Mouse (Mus musculus) kidney, postnatal 25 days (tissue): ENCODE results near the gene Rbpjl.

Experiments
- DNase-seq, 2 experiments: peaks; one replicate each; pipeline ENCODE4 v3.0.0; 2021; ENCODE audit warnings: mixed read lengths in 2 of 2

Gene Rbpjl

DNA sequence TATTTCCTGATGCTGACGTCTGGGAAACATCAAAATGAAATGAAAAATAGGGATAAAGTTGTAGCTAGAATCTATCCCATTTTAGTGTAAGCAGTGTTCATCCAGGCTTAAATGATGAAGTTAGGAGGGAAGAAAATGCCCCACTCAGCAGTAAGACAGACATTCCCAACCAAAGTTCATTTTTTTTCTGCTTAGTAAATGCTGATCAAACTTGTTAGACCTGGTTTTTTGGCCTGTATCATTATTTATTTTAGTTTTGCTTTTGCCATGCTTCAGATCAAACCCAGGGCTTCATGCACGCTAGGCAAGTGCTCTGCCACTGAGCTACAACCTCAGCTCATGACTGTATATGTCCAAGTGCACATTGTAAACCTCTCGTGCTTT lies 43.1 kb downstream of the Rbpjl start:
- DNase-seq: no peak

DNA sequence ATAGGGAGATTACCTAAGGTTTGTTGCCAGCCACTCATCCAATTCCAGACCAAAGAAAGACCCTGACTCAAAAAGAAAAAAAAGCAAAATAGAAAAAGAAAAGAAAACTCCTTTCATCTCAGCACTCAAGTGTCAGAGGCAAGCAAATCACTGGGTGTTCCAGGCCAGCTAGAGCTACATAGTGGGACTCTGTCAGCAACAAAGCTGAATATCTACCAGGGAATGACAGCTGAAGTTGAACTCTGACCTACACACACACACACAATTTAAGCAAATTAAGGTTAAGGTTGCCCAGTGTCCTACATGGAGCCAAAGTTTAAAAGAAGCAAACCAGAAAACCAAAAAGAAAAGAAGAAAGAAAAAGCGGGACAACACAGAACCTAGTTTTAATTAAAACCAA lies 45.2 kb downstream of the Rbpjl start:
- peak in 1 of 2 experiments; percentile 59 for DNase-seq

DNA sequence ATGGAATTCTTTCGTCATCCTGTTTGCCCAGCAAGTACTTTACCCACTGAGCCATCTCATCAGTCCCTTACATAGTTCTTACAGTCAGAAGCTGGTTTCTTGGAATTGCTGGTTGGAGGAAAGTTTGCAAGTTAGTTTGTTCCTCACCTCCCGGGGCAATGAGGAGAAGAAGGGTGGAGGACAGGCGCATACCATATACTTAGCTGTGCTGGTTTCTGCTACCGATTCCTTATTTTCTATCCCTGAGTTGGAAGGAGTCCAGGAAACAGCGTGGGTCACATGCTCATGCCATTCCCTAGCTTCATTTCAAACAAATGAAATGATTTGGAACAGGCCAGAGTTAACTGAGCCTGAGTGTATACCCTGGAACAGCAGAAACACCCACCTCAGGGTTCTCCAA lies 46.0 kb downstream of the Rbpjl start:
- no peak for DNase-seq

DNA sequence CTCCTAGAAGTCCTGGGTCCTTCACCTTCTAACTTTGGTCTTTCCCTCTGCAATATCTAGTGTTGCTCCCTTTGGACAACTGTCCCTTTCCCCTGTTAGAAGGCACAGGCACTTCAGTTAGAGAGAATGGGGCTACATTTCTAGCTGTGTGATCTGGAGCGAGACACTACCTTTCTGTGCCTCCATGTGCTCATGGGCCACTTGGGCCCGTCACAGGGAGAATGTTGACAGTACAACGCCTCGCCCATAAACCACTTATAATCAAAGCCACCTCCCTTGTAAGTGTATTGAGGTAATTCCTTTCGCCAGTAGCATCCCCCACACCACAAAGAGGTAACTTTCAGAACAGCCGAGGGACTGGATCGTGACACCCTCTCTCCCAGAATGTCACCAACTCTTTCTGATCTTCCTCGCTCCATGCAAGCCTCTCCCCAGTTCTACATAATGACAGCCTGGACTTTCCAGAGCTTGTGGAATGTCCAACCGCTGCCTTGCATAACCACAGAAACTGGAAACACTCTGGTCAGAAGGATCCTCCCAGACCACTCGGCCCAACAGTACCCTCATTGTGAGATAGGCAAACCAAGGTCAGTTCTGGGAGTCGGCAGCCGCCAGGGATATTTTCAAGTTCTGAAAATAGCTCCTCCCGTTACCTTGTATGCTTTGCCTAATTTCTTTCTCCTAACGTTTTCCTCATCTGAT lies 46.6 kb downstream of the Rbpjl start:
- DNase-seq: no peak

DNA sequence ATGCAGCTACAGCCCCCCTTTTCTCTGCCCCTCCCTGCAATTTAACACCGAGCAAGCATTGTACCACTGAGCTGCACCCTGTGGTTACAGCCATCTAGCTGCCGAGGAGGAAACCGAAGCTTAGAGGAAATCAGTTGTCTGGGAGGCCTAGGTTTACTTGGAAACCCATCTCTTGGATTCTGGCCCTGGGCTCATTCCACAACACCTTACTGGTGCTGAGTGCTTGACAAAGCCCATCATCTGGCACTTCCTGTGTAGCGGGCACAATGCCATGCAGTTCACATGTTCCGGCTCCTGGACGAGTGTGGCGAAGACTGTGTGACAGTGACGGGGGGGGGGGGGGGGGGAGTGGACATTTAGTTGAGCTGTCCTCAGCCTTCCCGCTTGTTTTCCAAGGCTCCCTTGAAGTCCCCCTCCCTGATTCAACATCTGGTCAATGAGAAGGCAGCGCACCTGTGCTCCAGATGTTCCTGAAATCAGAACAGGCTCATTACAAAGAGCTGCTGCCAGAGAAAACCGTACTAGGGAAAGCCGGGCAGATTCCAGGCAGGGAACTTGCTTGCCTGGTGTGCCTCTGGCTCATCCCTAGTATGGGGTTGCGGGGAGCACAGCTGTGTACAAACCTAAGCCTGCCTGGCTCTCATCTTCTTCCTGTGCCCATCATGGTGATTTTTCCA lies 49.2 kb downstream of the Rbpjl start:
- DNase-seq: peak in 1 of 2 experiments; percentile 56

DNA sequence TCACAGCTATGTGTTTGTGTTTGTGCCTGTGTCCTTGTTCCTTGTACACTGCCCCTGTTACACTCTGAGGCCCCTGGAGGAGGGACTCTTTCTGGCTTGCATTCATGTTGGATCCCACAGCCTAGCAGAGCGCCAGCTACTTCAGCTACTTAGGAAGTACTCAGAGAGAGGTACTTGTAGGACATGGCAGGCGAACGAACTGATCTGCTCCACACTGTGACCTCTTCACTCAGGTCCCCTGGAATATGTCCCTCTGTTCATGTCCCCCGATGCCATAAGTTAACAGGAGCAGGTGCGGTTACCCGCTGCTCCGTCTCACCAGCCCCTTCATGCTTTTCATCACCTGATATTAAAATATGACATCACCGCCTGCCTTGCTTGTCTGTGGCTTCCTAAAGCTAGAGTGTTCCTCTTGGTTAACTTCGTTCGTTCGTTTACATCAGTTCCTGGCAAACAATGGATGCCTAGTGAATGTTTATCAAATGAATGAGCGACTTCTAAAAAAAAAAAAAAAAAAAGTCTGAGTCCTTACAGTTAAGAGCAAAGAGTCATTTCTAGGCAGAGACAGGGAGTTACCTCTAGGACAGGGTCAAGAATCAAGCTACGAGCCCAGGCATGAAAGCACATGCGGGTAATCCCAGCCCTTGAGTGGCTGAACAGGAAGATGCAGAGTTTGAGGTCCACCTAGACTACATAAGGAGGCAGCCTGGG lies 50.3 kb downstream of the Rbpjl start:
- DNase-seq: peak; percentile 34 to 73

DNA sequence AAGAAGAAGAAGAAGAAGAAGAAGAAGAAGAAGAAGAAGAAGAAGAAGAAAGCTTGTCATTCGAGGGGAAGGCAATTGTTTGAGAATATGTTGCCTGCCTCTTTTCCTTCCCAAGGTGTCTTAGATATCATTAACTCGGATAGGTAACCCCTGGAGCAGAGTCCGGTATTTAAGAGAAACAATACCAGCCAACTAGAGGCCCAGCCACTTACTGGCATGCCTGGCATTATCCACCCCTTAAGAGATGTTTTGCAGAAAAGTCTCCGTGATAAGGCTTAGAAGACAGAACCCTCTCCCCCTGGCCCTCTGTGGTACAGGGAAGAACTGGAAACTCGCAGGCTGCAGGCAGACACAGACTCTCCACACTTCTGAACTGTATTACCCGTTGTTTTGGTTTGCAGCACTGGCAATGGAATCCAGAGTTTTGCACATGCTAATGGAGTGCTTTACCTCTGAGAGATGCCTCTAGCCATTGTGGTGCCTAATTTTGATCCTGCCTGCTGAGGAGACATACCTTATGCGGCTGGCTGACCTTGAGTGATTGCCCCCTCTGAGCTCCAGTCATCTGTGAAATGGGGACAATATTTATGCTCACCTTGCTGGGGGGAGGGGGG lies 51.1 kb downstream of the Rbpjl start:
- DNase-seq: peak; percentile 42 to 68

DNA sequence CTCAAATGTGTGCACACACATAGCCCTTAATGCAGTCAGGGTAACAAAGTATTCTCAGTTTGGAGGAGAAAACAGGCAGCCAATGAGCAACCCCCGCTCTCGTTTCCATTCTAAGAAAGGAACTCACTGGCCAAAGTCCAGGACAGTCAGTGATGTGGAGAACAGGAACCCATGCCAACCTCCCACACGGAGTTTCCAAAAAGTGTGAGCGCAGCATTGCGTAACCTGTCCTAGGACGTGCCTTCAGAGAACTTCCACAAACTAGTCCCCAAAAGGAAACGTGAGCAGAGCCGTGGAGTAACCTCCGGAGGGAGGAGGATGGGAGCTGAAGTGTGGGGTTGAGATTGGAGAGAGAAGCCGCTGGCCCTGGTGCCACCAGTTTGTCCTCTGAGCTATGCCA lies 51.9 kb downstream of the Rbpjl start:
- DNase-seq: peak; percentile 95 to 96

DNA sequence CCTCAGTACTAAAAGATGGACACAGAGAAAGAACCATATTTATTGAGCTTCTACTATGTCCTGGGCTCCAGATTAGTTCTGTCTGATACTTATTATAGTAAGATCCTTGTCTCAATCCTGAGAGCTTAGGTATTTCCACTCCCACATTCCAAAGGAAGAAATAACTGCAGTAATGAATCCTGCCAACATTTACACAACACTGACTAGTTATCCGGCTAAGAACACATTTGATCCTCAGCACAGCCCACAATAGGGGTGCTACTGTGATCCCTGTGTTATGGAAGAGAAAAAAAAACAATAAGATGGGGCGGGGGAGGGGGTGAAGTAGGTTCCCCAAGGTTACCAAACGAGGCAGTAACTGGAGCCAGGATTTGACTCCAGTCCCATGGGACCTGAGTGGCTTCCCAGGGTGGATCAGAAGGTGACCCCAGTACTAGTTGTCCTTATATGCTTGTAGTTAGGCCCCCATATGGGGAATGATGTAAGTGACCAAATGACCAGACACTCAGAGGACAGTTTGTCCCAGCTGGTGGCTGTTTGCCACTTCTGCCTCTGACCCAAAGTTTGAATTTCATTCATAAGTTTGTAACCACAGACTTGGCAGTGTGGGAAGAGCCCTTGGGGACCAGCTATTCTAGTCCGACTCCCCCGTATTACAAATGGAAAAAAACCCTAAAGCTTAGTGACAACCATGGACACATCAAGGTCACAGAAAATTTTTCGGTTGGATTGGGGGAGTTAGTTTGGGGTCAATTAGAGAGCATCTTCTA lies 52.7 kb downstream of the Rbpjl start:
- peak in 1 of 2 experiments; percentile 71 for DNase-seq

DNA sequence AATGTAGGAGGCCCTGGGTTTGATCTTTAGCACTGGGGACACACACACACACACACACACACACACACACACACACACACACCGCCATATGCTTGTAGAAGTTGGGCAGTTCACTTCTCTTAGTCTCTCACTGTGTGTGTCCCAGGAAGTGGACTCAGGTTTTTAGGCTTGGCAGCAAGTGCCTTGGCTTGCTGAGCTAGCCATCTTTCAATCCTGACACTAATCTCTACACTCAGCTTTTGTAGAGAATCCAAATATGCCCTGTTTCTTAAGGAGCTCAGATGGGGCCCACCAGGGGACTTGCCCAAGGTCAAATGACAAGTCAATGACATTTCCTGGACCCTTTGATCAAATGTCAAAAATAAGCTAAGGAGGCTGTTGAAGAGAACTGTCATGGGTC lies 53.5 kb downstream of the Rbpjl start:
- no peak for DNase-seq

DNA sequence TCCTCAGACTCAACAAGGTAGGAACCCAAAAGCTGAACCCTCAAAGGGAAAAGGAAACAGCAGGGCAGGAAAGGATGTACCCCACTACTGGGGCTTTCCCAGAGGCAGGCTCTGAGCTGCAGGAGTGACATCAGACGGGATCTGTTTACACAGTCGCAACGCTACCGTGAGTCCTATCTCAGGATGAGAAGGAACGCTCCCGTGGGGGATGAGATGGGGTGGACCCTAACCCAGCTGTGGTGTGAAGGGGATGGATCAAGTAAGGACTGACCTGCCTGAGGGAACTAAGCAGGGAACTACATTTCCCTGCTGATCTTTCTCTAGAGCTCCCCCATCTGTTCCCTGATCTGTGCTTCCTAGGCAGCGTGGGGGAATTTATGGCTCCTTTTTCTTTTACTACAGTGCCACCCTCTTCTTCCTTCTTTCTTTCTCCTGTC lies 53.9 kb downstream of the Rbpjl start, which contains the start of gene Sys1:
Gene Sys1, plus strand, starts transcription at position 101 of the 437 bp plus-strand sequence.
- DNase-seq: peak; percentile 32 to 55

DNA sequence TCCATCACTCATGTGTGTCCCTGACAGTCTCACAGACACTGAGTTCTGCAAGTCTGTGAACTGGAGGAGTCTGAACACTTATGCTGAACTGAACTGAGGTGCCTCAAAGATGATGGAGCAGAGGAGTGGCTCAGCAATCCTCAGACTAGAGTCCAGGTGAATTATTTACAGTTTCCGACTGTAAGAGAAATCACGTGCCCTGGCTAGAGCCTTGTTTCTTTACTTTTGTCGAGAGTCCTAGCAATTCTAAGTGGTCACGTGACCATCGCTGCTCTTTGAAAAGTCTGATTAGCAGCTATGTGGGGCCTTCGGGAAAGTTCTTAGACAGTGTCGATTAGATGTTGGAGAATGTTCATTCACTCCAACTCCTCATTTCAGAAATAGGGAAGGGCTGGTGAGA lies 55.0 kb downstream of the Rbpjl start:
- DNase-seq: peak; percentile 81 to 84

DNA sequence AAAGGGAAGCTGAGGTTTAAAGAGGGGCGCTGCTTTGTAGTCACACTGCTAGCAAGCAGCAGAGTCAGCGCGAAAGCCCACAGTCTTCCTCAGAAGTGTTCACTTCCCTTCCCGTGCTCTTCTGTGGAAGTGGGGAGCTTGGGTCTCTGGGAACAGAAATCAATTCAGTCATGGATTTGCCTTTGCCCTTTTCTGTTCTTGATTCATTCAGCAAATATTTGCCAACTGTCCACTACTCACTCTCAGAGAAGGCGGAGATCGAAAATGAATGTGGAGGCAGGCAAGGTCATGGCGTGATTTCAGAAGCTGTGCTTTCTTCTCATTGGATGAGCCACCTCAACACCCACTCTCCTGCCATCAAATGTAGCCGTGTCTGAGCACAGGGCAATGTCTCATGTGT lies 55.6 kb downstream of the Rbpjl start:
- peak in 1 of 2 experiments; percentile 53 for DNase-seq

DNA sequence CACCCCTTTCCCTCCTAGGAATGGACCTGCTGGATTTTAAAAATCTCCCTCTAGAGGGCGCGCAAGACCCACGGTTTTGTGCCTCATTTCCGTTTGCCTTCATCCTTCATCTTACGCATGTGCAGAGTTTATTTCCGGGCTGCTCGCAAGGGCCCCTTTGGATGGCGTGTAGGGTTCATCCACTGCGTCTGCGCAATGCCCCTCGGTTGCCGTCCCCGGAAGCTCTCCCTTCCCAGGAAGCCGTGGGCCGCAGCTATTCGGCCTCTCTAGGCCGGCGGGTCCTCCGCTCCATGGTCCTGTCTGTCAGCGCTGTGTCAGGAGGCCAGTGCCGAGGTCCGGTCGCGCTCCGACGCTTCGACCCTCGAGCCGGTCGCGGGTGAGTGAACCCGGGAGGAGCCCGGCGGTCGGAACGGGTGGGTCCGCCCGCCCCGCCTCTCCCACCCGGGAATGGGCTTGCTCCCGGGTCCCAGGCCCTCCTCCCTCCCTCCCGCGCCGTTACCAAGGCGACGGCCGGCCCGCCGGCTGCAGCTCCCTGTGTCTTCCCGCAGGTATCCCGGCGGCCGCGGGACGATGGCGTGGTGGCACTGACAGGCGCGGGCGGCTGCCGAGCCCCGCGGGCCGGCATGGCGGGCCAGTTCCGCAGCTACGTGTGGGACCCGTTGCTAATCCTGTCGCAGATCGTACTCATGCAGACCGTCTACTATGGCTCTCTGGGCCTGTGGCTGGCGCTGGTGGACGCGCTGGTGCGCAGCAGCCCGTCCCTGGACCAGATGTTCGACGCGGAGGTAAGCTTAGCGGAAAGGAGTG lies 58.0 kb downstream of the Rbpjl start, which contains the start of gene Gm20458:
Gene Gm20458, plus strand, starts transcription at position 223 of the 807 bp plus-strand sequence.
- peak; percentile 97 to 99 for DNase-seq
